Mouse (Mus musculus) kidney, adult 2 months (tissue): ENCODE results near the gene Psma6.

Experiments used
- CTCF ChIP-seq: fragments of 200-500 bp; conservative IDR thresholded peaks from 2 replicates; pipeline ENCODE4 v1.5.1; 2011; ENCODE audit warnings: low read depth, mild to moderate bottlenecking, control low read depth, low read length, moderate library complexity, mixed read lengths; ENCODE audit not compliant: insufficient read depth, insufficient read length
- POLR2A ChIP-seq: fragments of 200-500 bp; IDR thresholded peaks from one replicate; pipeline ENCODE4 v1.6.1; 2011; ENCODE audit warnings: low read depth, low read length, control low read depth

- no peak for TF ChIP-seq CTCF
- no peak for TF ChIP-seq POLR2A
These were observed 54.7 kb downstream of the Psma6 start for GRCm38 (mm10) chr12:55438611-55439137.
